Mouse (Mus musculus): ENCODE measurements around the gene Mtmr11. TPM values are rescaled to one million over a fixed set of nuclear protein-coding genes. Genes with fewer than 3 reads are reported as not detected.
A peak's percentile ranks its signal among the peaks of the same experiment; 100 is the strongest.

Mtmr11 gene
- total and polyA plus RNA-seq, 3 experiments = 0.81 to 2.5 (median 0.83) TPM

DNA sequence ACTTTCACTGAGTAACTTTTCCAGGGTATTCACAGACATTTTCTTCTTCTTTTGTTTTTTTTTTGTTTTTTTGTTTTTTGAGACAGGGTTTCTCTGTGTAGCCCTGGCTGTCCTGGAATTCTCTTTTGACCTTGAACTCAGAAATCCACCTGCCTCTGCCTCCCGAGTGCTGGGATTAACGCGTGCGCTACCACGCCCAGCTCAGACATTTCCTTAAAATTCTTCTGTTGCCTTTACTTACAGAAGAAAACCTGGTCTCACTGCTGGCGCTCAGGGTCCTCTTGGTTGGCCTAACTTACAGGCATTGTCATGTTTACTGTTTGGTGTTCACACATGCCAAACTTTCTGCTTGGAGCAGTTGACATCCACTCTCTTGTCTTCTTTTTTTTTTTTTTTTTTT is 13.4 kb downstream of the Mtmr11 start:
- Histone ChIP-seq H3K4me1 (ENCODE audit: control insufficient read depth in 1 of 2, insufficient read depth in 2 of 2) (peaks cover 8 to 38% of the 10 kb centered on the region in 2 experiments), H3K79me2 (replicated peaks; ENCODE audit: control insufficient read depth, extremely low read depth, insufficient read depth, poor library complexity, severe bottlenecking) (peaks cover 37% of the 10 kb centered on the region), H3K9me3 (replicated peaks; ENCODE audit: low read length) (no peaks in the 10 kb centered on the region), H3K36me3 (replicated peaks in 1 of 2; ENCODE audit: control insufficient read depth in 1 of 2, insufficient read depth in 1 of 2, low read length in 1 of 2) (peaks cover 43 to 57% of the 10 kb centered on the region in 2 experiments), H3K9ac (ENCODE audit: insufficient read depth, low read depth) (no peak overlapping the region), H3K4me2 (ENCODE audit: insufficient read depth, low read depth, poor library complexity, severe bottlenecking) (no peak overlapping the region), H3K27ac (ENCODE audit: insufficient read depth, low read depth) (no peak overlapping the region), H3K27me3 (replicated peaks) (no peaks in the 10 kb centered on the region), H3K4me3 (replicated peaks in 1 of 3; ENCODE audit: low read depth in 2 of 3, low read length in 2 of 3, poor library complexity in 1 of 3) (no peak overlapping the region)
- in situ Hi-C loops (cut with MboI; ENCODE audit: low pct_ligation_motif_present, low pct_unique_long_range_greater_than_20kb, low sequenced_read_pairs) = no loop called here
- no peak for DNase-seq (ENCODE audit: extremely low read depth)
- TF ChIP-seq USF2 (conservative IDR thresholded peaks at IDR 0.05; ENCODE audit: low read depth, low read length) (no peak), PAX5 (IDR thresholded peaks at IDR 0.05; ENCODE audit: low read length) (no peak), EP300 (IDR thresholded peaks at IDR 0.05; ENCODE audit: low read length) (no peak), MAFK (IDR thresholded peaks at IDR 0.05; ENCODE audit: insufficient replicate concordance, low read length) (no peak), ETS1 (conservative IDR thresholded peaks at IDR 0.05; ENCODE audit: low read depth, low read length) (no peak), NELFE (IDR thresholded peaks at IDR 0.05; ENCODE audit: low read depth, low read length) (no peak), CHD2 (IDR thresholded peaks at IDR 0.05; ENCODE audit: low read length) (no peak)
- dilution Hi-C loops (cut with MboI; ENCODE audit: extremely low pct_ligation_motif_present, extremely low pct_unique_long_range_greater_than_20kb, low sequenced_read_pairs) = no loop called here

DNA sequence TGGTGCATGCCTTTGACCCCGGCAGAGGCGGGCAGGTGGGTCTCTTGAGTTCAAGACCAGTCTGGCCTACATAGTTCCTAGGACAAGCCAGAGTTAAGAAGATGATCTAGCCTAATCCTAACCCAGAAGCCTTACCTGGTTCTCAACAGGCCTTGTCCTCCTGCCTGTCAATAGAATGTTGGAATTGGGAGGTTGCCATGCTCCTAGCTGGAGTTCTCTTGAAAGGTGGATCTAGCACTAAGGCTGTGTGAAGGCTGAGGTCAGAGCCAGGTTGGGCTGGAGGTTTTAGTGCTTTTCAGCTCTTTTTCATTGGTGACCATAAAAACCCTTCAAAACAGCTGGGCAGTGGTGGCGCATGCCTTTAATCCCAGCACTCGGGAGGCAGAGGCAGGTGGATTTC is 16.6 kb downstream of the Mtmr11 start:
- no peaks in the 10 kb centered on the region for H3K27me3 ChIP-seq (replicated peaks)
- peaks cover 40 to 55% of the 10 kb centered on the region in 2 experiments for H3K36me3 ChIP-seq (replicated peaks in 1 of 2; ENCODE audit: control insufficient read depth in 1 of 2, insufficient read depth in 1 of 2, low read length in 1 of 2)
- no peak overlapping the region for H3K4me3 ChIP-seq (replicated peaks in 1 of 3; ENCODE audit: low read depth in 2 of 3, low read length in 2 of 3, poor library complexity in 1 of 3)
- no peak for DNase-seq (ENCODE audit: extremely low read depth)
- H3K4me1 ChIP-seq (ENCODE audit: control insufficient read depth in 1 of 2, insufficient read depth in 2 of 2) = peaks cover 13 to 46% of the 10 kb centered on the region in 2 experiments
- in situ Hi-C loops (cut with MboI; ENCODE audit: low pct_ligation_motif_present, low pct_unique_long_range_greater_than_20kb, low sequenced_read_pairs) (no loop called here), dilution Hi-C loops (cut with MboI; ENCODE audit: extremely low pct_ligation_motif_present, extremely low pct_unique_long_range_greater_than_20kb, low sequenced_read_pairs) (no loop called here)
- peaks cover 23% of the 10 kb centered on the region for H3K79me2 ChIP-seq (replicated peaks; ENCODE audit: control insufficient read depth, extremely low read depth, insufficient read depth, poor library complexity, severe bottlenecking)
- no peak overlapping the region for H3K27ac ChIP-seq (ENCODE audit: insufficient read depth, low read depth)
- no peak overlapping the region for H3K4me2 ChIP-seq (ENCODE audit: insufficient read depth, low read depth, poor library complexity, severe bottlenecking)
- H3K9me3 ChIP-seq (replicated peaks; ENCODE audit: low read length) = no peaks in the 10 kb centered on the region
- no peak overlapping the region for H3K9ac ChIP-seq (ENCODE audit: insufficient read depth, low read depth)
- TF ChIP-seq IRF4 (IDR thresholded peaks at IDR 0.05; ENCODE audit: low read depth, low read length) (no peak), POLR2AphosphoS2 (IDR thresholded peaks at IDR 0.05; ENCODE audit: low read depth, low read length) (peak; percentile 60; the same call in 1 of the 2 replicates), HCFC1 (IDR thresholded peaks at IDR 0.05; ENCODE audit: low read depth, low read length) (no peak), SMC3 (IDR thresholded peaks at IDR 0.05; ENCODE audit: low read depth, low read length) (no peak), BHLHE40 (IDR thresholded peaks at IDR 0.05; ENCODE audit: low read depth, low read length) (no peak), SIN3A (IDR thresholded peaks at IDR 0.05; ENCODE audit: low read length) (no peak), MAFK (IDR thresholded peaks at IDR 0.05; ENCODE audit: insufficient replicate concordance, low read length) (no peak), JUND (conservative IDR thresholded peaks at IDR 0.05; ENCODE audit: low read depth, low read length) (no peak)

DNA sequence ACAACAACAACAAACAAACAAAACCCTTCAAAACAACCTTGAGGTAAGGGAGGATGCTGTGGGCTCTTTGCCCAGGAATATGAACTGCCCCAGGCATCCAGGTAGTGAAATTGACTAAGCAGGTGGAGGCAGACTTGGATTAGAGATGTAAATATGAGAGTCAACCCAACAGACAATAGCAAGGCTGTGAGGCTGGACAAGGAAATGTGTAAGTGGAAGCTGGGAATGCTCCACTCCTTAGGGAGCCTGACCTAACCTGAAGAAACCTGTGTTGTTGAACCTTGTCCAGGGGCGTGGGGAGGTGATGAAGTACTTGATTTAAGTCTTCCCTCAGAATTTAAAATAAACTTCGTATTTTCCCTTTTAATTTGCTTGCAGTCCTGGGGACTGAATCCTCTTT is 17.1 kb downstream of the Mtmr11 start:
- in situ Hi-C loops (cut with MboI; ENCODE audit: low pct_ligation_motif_present, low pct_unique_long_range_greater_than_20kb, low sequenced_read_pairs) = no loop called here
- DNase-seq (ENCODE audit: extremely low read depth) = no peak
- peaks cover 36 to 54% of the 10 kb centered on the region in 2 experiments for H3K36me3 ChIP-seq (replicated peaks in 1 of 2; ENCODE audit: control insufficient read depth in 1 of 2, insufficient read depth in 1 of 2, low read length in 1 of 2)
- H3K27ac ChIP-seq (ENCODE audit: insufficient read depth, low read depth) = no peak overlapping the region
- dilution Hi-C loops (cut with MboI; ENCODE audit: extremely low pct_ligation_motif_present, extremely low pct_unique_long_range_greater_than_20kb, low sequenced_read_pairs) = no loop called here
- H3K9ac ChIP-seq (ENCODE audit: insufficient read depth, low read depth) = no peak overlapping the region
- H3K27me3 ChIP-seq (replicated peaks) = no peaks in the 10 kb centered on the region
- TF ChIP-seq JUND (conservative IDR thresholded peaks at IDR 0.05; ENCODE audit: low read depth, low read length) = no peak
- TF ChIP-seq TCF12 (IDR thresholded peaks at IDR 0.05; ENCODE audit: low read depth, low read length) = no peak
- peak; percentile 69; the same call in 1 of the 2 replicates for TF ChIP-seq POLR2AphosphoS2 (IDR thresholded peaks at IDR 0.05; ENCODE audit: low read depth, low read length)
- H3K4me3 ChIP-seq (replicated peaks in 1 of 3; ENCODE audit: low read depth in 2 of 3, low read length in 2 of 3, poor library complexity in 1 of 3) = no peak overlapping the region
- H3K9me3 ChIP-seq (replicated peaks; ENCODE audit: low read length) = no peaks in the 10 kb centered on the region
- no peak overlapping the region for H3K4me2 ChIP-seq (ENCODE audit: insufficient read depth, low read depth, poor library complexity, severe bottlenecking)
- H3K79me2 ChIP-seq (replicated peaks; ENCODE audit: control insufficient read depth, extremely low read depth, insufficient read depth, poor library complexity, severe bottlenecking) = peaks cover 18% of the 10 kb centered on the region
- H3K4me1 ChIP-seq (ENCODE audit: control insufficient read depth in 1 of 2, insufficient read depth in 2 of 2) = peaks cover 10 to 42% of the 10 kb centered on the region in 2 experiments

Measured in CH12.LX (cell line).